Mouse (Mus musculus) CH12.LX (cell line): ENCODE data around the gene Rbm44. TPM values are rescaled to one million over a fixed set of nuclear protein-coding genes. Genes with fewer than 3 reads are reported as not detected.

ENCODE experiments used
- DNase-seq: peaks from one replicate; pipeline ENCODE4 v3.0.0-alpha.2; 2013; ENCODE audit errors: extremely low read depth
- H3K27ac ChIP-seq: 2 replicates; pipeline ENCODE4 v1.5.1; 2012; ENCODE audit warnings: low read depth, mild to moderate bottlenecking, control low read depth, moderate library complexity; ENCODE audit not compliant: insufficient read depth
- H3K27me3 ChIP-seq: replicated peaks from 2 replicates; pipeline ENCODE3; 2012; ENCODE audit warnings: inconsistent platforms
- H3K36me3 ChIP-seq, 2 experiments: replicated peaks in 1 of 2; 2 replicates each; pipeline versions ENCODE3 to v1.6.1; 2012; ENCODE audit warnings: inconsistent platforms in 1 of 2, low read length in 1 of 2, mild to moderate bottlenecking in 1 of 2, mixed read lengths in 1 of 2, moderate library complexity in 1 of 2; ENCODE audit not compliant: control insufficient read depth in 1 of 2, insufficient read depth in 1 of 2
- H3K4me1 ChIP-seq, 2 experiments: 2 replicates each; pipeline ENCODE4 v1.6.1; 2012; ENCODE audit warnings: inconsistent platforms in 1 of 2, moderate library complexity in 1 of 2; ENCODE audit not compliant: insufficient read depth in 2 of 2, control insufficient read depth in 1 of 2
- H3K4me2 ChIP-seq: 2 replicates; pipeline ENCODE4 v1.6.1; 2012; ENCODE audit warnings: low read depth, mild to moderate bottlenecking, control low read depth; ENCODE audit not compliant: poor library complexity, insufficient read depth, severe bottlenecking
- H3K4me3 ChIP-seq, 3 experiments: fragments of 150-350 bp in 1 of 3; sonication (generic) in 1 of 3; replicated peaks in 1 of 3; 2 replicates each; pipeline versions ENCODE3 to v1.5.1; 2011 to 2012; ENCODE audit warnings: low read depth in 2 of 3, low read length in 2 of 3, mild to moderate bottlenecking in 2 of 3, moderate library complexity in 2 of 3, control low read depth in 1 of 3, improper control_type of control experiment in 1 of 3, inconsistent platforms in 1 of 3, mixed read lengths in 1 of 3; ENCODE audit not compliant: poor library complexity in 1 of 3
- H3K79me2 ChIP-seq: replicated peaks from 2 replicates; pipeline ENCODE4 v1.6.1; 2012; ENCODE audit warnings: mild to moderate bottlenecking, moderate library complexity; ENCODE audit not compliant: control insufficient read depth, poor library complexity, insufficient read depth, severe bottlenecking; ENCODE audit errors: extremely low read depth
- H3K9ac ChIP-seq: 2 replicates; pipeline ENCODE4 v1.6.1; 2012; ENCODE audit warnings: low read depth, mild to moderate bottlenecking, control low read depth, moderate library complexity; ENCODE audit not compliant: insufficient read depth
- H3K9me3 ChIP-seq: replicated peaks from 2 replicates; pipeline ENCODE3; 2012; ENCODE audit warnings: low read length, inconsistent platforms, mixed read lengths
- BHLHE40 ChIP-seq: IDR thresholded peaks from 2 replicates; pipeline ENCODE4 v1.6.1; 2011; ENCODE audit warnings: mild to moderate bottlenecking, low read depth, low read length, improper control_type of control experiment
- CHD1 ChIP-seq: IDR thresholded peaks from 2 replicates; pipeline ENCODE4 v1.6.1; 2012; ENCODE audit warnings: low read depth, low read length, improper control_type of control experiment, inconsistent platforms
- CHD2 ChIP-seq: IDR thresholded peaks from 2 replicates; pipeline ENCODE4 v1.6.1; 2011; ENCODE audit warnings: low read length, improper control_type of control experiment
- CTCF ChIP-seq, 2 experiments: IDR thresholded peaks in 1 of 2; conservative IDR thresholded peaks in 1 of 2; 2 replicates each; pipeline ENCODE4 v1.5.1; 2011 to 2012; ENCODE audit warnings: low read depth in 2 of 2, low read length in 2 of 2, improper control_type of control experiment in 1 of 2, inconsistent platforms in 1 of 2, mild to moderate bottlenecking in 1 of 2, moderate library complexity in 1 of 2
- EP300 ChIP-seq: IDR thresholded peaks from 2 replicates; pipeline ENCODE4 v1.6.1; 2011; ENCODE audit warnings: low read length, improper control_type of control experiment
- ETS1 ChIP-seq: conservative IDR thresholded peaks from 2 replicates; pipeline ENCODE4 v1.6.1; 2012; ENCODE audit warnings: low read depth, mild to moderate bottlenecking, inconsistent platforms, low read length, improper control_type of control experiment, moderate library complexity
- IRF4 ChIP-seq: IDR thresholded peaks from 2 replicates; pipeline ENCODE4 v1.6.1; 2014; ENCODE audit warnings: low read depth, mild to moderate bottlenecking, inconsistent platforms, low read length, improper control_type of control experiment
- JUND ChIP-seq: conservative IDR thresholded peaks from 2 replicates; pipeline ENCODE4 v1.6.1; 2011; ENCODE audit warnings: low read depth, low read length, improper control_type of control experiment
- KAT2A ChIP-seq: IDR thresholded peaks from 2 replicates; pipeline ENCODE4 v1.6.1; 2012; ENCODE audit warnings: low read length, improper control_type of control experiment, inconsistent platforms; ENCODE audit not compliant: insufficient replicate concordance
- MAX ChIP-seq: IDR thresholded peaks from 2 replicates; pipeline ENCODE4 v1.6.1; 2011; ENCODE audit warnings: low read length, improper control_type of control experiment
- MAZ ChIP-seq: IDR thresholded peaks from 2 replicates; pipeline ENCODE4 v1.6.1; 2012; ENCODE audit warnings: low read depth, mild to moderate bottlenecking, inconsistent platforms, low read length, improper control_type of control experiment, moderate library complexity
- MXI1 ChIP-seq: IDR thresholded peaks from 2 replicates; pipeline ENCODE4 v1.6.1; 2011; ENCODE audit warnings: mild to moderate bottlenecking, low read depth, low read length, improper control_type of control experiment
- MYC ChIP-seq: IDR thresholded peaks from 2 replicates; pipeline ENCODE4 v1.6.1; 2011; ENCODE audit warnings: low read depth, mild to moderate bottlenecking, improper control_type of control experiment, low read length
- NRF1 ChIP-seq: IDR thresholded peaks from 2 replicates; pipeline ENCODE4 v1.6.1; 2014; ENCODE audit warnings: low read depth, mild to moderate bottlenecking, inconsistent platforms, low read length, improper control_type of control experiment, moderate library complexity
- POLR2A ChIP-seq: IDR thresholded peaks from 2 replicates; pipeline ENCODE4 v1.6.1; 2011; ENCODE audit warnings: low read depth, mild to moderate bottlenecking, improper control_type of control experiment, low read length
- RAD21 ChIP-seq: IDR thresholded peaks from 2 replicates; pipeline ENCODE4 v1.6.1; 2011; ENCODE audit warnings: low read depth, mild to moderate bottlenecking, low read length, improper control_type of control experiment, moderate library complexity
- RCOR1 ChIP-seq: conservative IDR thresholded peaks from 2 replicates; pipeline ENCODE4 v1.6.1; 2012; ENCODE audit warnings: low read depth, mild to moderate bottlenecking, inconsistent platforms, low read length, improper control_type of control experiment
- TCF12 ChIP-seq: IDR thresholded peaks from 2 replicates; pipeline ENCODE4 v1.6.1; 2014; ENCODE audit warnings: low read depth, mild to moderate bottlenecking, inconsistent platforms, low read length, improper control_type of control experiment
- USF1 ChIP-seq: IDR thresholded peaks from 2 replicates; pipeline ENCODE4 v1.6.1; 2014; ENCODE audit warnings: low read depth, mild to moderate bottlenecking, inconsistent platforms, low read length, improper control_type of control experiment
- ZNF384 ChIP-seq: IDR thresholded peaks from 2 replicates; pipeline ENCODE4 v1.6.1; 2012; ENCODE audit warnings: low read depth, low read length, improper control_type of control experiment, inconsistent platforms
- dilution Hi-C: fragments of 300-500 bp; cut with MboI; formaldehyde crosslinking; loops from 2 replicates; pipeline ENCODE4 v1.14.3; 2020; ENCODE audit warnings: low sequenced_read_pairs; ENCODE audit not compliant: extremely low pct_unique_long_range_greater_than_20kb, extremely low pct_ligation_motif_present
- in situ Hi-C: fragments of 300-500 bp; cut with MboI; formaldehyde crosslinking; loops from 3 replicates; pipeline ENCODE4 v1.14.3; 2019; ENCODE audit warnings: low sequenced_read_pairs, low pct_ligation_motif_present, low pct_unique_long_range_greater_than_20kb, mixed read lengths
- polyA plus RNA-seq: library from polyadenylated mRNA; unstranded; fragments of >175 nt; gene quantifications from 2 replicates; pipeline ENCODE4 v1.2.1, GENCODE M21; 2012; ENCODE audit warnings: low read depth; ENCODE audit not compliant: insufficient read length
- total RNA-seq, 2 experiments: library from RNA; depleted of rRNA; stranded (reverse); fragments of 300-350 nt in 1 of 2; fragments of >200 nt in 1 of 2; gene quantifications; 2 replicates each; pipeline ENCODE4 v1.2.3; 2012 to 2014

Rbm44 gene
- total and polyA plus RNA-seq, 3 experiments: 0.23 to 0.44 TPM; not detected in 1

DNA sequence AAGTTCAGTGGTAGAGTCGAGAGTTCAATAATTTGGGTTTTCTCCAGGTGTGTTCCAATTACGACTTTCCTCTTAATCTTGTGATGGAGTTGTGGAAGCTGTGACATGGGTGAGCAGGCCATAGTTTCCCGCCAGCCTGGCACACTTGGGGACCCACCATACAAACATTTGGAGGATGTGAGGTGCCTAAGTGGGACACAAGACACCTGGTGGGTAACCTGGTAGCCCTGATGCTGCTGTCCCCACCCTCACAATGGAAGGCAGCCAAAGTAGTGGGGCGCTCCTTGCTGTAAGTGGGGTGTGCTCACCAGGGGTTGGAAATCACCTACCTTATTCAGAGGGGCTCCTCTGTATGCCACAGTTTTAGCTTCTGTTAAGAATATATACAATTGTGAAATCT lies 32.3 kb upstream of the Rbm44 start:
- no peak for DNase-seq
- dilution Hi-C loops: no loop called here
- Histone ChIP-seq H3K27ac (no peak overlapping the region), H3K4me1 (no peaks in the 10 kb centered on the region), H3K4me2 (no peak overlapping the region), H3K9ac (no peak overlapping the region), H3K9me3 (no peaks in the 10 kb centered on the region), H3K79me2 (no peaks in the 10 kb centered on the region), H3K36me3 (peaks cover 43 to 89% of the 10 kb centered on the region in 2 experiments), H3K4me3 (no peak overlapping the region), H3K27me3 (no peaks in the 10 kb centered on the region)
- TF ChIP-seq EP300: no peak
- no peak for TF ChIP-seq USF1
- TF ChIP-seq MYC: no peak
- TF ChIP-seq POLR2A: no peak
- TF ChIP-seq RCOR1: no peak
- TF ChIP-seq MXI1: no peak
- no peak for TF ChIP-seq TCF12
- TF ChIP-seq IRF4: no peak
- TF ChIP-seq CHD2: no peak
- TF ChIP-seq JUND: no peak
- no peak for TF ChIP-seq RAD21
- TF ChIP-seq MAZ: no peak
- TF ChIP-seq CHD1: no peak
- no peak for TF ChIP-seq NRF1
- no peak for TF ChIP-seq BHLHE40
- no peak for TF ChIP-seq ETS1
- TF ChIP-seq KAT2A: no peak
- in situ Hi-C loops: no loop called here

DNA sequence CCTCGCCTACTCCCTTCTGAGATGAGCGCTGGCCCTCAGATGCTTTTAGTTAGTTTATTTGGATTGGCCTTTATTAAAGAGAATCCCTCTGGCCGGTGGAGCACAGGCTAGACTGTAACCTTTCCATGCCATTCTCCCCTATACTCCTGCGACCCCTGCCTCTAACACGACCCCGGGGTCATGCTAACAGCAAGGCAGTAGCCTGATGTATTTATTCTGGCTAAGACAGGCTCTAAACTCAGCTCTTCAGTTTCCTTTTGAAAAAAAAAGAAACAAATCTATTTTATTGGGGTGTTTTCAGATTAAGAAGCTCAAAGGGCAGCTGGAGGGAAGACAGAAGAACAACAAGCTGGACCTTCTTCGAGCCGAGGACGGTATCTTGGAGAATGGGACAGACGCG lies 22.8 kb upstream of the Rbm44 start:
- in situ Hi-C loops: no loop called here
- Histone ChIP-seq H3K27me3 (no peaks in the 10 kb centered on the region), H3K9ac (no peak overlapping the region), H3K4me3 (no peak overlapping the region), H3K9me3 (no peaks in the 10 kb centered on the region), H3K27ac (no peak overlapping the region), H3K79me2 (no peaks in the 10 kb centered on the region), H3K36me3 (peaks cover 46 to 90% of the 10 kb centered on the region in 2 experiments), H3K4me1 (no peaks in the 10 kb centered on the region), H3K4me2 (no peak overlapping the region)
- dilution Hi-C loops: no loop called here
- TF ChIP-seq MAX: no peak
- no peak for TF ChIP-seq CTCF (conservative IDR thresholded peaks at IDR 0.05 in 1 of 2, IDR thresholded peaks at IDR 0.05 in 1 of 2; ENCODE audit: low read depth in 2 of 2, low read length in 2 of 2)
- no peak for TF ChIP-seq ZNF384
- TF ChIP-seq ETS1: no peak
- no peak for DNase-seq
